Mouse (Mus musculus) cerebral cortex, adult 2 months (tissue): ENCODE data around the gene Asl.

Source experiments
- WGBS: fragments of 180-500 bp; shearing (Covaris S2); methylation state at CpG from one replicate; pipeline ENCODE4 v1.1.7; 2018; 5-methylcytosine and 5-hydroxymethylcytosine counted together

The Asl gene

GRCm38 (mm10) chr5:130046100-130046499, 17.1 kb upstream of the Asl start:
- WGBS, result 88% methylated on average over 7 of the region's 7 CpGs

- WGBS, result 42% methylated on average over 7 of the region's 7 CpGs
Observed at GRCm38 (mm10) chr5:130044201-130044695, 15.2 kb upstream of the Asl start.

GRCm38 (mm10) chr5:130043741-130044140, 14.7 kb upstream of the Asl start:
- 55% methylated on average over 3 of the region's 3 CpGs for WGBS

DNA sequence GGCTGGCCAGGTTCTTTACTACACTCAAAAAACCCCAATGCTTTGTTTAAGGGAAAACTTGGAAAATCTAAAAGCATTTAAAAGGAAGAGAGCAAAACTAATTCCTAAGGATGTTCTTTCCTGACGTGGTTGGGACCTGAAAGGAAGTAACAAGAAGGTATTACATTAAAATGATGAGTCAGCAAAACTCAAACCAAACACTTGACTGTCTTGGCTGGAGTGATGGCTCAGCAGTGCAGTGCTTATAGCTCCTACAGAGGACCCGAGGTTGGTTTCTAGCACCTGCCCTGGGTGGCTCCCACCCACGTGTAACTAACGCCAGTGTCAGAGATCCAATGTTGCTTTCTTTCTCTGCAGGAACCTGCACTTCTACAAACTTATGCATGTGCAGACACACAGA, 12.2 kb upstream of the Asl start:
- WGBS, result 75% methylated on average over 4 of the region's 4 CpGs

GRCm38 (mm10) chr5:130040797-130041196, 11.8 kb upstream of the Asl start:
- WGBS, result 92% methylated on average over 4 of the region's 4 CpGs

GRCm38 (mm10) chr5:130037752-130038455, 8.9 kb upstream of the Asl start:
- 71% methylated on average over 19 of the region's 19 CpGs for WGBS

GRCm38 (mm10) chr5:130036300-130036699, 7.3 kb upstream of the Asl start:
- WGBS, result 72% methylated on average over 2 of the region's 2 CpGs

- WGBS, result 95% methylated on average over 2 of the region's 2 CpGs
Observed at GRCm38 (mm10) chr5:130033869-130034268, 4.8 kb upstream of the Asl start.

DNA sequence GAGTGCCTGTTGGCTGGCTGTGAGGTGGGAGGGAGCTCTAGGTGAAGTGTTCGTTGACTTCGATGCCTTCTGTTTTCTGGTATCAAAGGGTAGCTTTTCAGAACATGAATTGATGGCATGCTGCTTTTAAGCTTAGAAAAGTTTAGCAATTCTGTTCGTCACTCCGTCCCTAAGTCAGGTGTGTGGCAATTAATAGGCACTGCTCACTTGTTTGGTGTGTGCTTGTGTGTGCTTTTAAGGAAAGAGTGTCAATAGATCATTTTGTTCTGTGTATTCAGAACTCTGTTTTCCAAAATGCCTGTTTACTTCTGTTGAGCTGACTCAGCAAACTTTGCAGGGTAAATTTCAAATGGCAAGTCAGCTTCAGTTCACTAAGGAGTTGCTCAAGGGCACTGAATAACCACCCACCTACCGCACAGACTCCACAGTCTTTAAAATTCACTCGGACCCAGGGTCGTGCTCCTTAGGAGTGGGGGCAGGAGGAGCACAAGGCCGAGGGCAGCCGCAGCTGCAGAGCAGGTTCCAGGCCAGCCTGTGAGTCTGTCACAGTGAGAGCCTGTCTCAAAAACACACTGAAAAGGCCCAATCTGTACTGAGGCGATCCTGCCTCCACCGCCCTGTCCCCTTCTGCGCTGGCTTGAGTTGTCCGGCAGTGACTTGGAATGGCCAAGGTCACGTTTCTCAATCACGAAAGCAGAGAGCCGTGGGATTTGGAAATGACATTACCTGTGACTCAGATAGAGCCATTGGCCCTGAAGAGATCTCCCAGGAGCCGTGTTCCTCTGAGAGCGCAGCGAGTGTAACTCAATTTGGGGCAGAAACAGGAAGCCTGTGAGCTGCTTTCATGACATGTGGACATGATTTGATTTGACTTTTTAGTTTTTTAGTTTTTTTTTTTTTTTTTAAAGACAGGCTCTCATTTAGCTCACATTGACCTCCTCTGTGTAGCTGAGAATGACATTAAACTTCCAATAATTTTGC, 2.7 kb upstream of the Asl start:
- WGBS, result 93% methylated on average over 19 of the region's 19 CpGs

- 76% methylated on average over 7 of the region's 7 CpGs for WGBS
Observed at GRCm38 (mm10) chr5:130027696-130028095, 1.4 kb downstream of the Asl start.

GRCm38 (mm10) chr5:130027134-130027533, 1.9 kb downstream of the Asl start:
- WGBS, result 68% methylated on average over 5 of the region's 5 CpGs

GRCm38 (mm10) chr5:130023767-130024539, 5.1 kb downstream of the Asl start:
- whole genome bisulfite sequencing, result under 1% methylated on average over 32 of the region's 32 CpGs

DNA sequence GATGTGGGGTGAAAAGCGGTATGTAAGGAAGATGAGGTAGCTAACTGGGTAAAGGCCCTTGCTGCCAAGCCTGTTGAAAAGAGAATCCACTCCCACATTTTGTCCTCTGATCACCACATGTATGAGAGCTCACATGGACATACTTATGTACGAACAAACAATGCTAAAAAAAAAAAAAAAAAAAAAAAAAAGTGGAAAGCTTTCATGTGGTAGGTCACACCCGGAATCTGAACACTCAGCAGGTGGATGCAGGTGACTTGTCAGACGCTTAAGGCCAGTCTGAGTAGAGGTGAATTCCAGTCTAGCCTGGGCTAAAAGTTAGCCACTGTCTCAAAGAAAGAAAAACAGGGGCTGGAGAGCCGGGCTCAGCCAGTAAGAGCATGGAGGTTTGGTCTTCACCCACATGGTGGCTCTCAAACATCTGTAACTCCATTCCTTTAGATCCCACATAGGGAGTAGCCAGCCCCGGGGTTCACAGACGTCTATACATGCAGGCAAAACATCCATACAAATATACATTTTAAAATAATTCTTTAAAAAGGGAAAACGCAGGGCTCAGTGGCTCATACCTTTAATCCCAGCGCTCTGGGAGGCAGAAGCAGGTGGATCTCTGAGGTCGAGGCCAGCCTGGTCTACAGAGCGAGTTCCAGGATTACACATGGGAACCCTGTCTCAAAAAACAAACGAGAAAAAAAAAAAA, 5.8 kb downstream of the Asl start:
- 35% methylated on average over 12 of the region's 12 CpGs for WGBS

- 90% methylated on average over 7 of the region's 7 CpGs for WGBS
Observed at GRCm38 (mm10) chr5:130022366-130022765, 6.7 kb downstream of the Asl start.

DNA sequence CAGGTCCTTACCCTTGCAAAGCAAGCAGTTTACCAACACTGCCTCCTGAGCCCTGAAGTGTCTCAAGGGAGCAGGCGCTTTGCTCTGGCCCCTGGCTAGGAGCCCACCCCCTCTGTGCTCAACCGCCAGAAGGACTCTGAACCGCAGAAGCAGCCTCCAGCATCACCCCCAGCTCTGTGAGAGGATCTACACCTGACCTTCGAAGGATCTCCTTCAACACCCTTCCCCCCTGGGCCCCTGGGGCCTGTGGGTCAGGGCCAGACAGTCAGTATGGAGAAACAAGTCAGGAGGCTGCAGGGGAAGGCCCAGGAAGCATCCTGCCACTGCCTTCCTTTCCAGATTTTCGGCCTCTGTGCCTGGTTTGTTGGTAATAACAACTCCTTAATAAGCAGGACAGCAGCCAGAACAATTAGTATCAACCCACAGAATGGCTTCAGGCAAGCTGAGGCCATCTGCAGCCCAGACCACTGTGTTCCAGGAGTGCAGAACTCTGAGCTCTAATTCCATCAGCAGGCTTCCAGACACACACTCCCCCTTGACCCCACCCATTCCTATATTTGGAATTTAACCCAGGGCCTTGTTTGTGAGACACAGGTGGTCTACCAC, 7.6 kb downstream of the Asl start:
- WGBS, result 59% methylated on average over 5 of the region's 5 CpGs

GRCm38 (mm10) chr5:130019461-130019860, 9.6 kb downstream of the Asl start:
- 87% methylated on average over 8 of the region's 8 CpGs for WGBS

GRCm38 (mm10) chr5:130015104-130015503, 13.9 kb downstream of the Asl start:
- 97% methylated on average over 3 of the region's 3 CpGs for WGBS

- WGBS, result 97% methylated on average over 5 of the region's 5 CpGs
Observed at GRCm38 (mm10) chr5:130010961-130011360, 18.1 kb downstream of the Asl start.

GRCm38 (mm10) chr5:130009784-130010183, 19.3 kb downstream of the Asl start:
- 92% methylated on average over 4 of the region's 4 CpGs for WGBS

DNA sequence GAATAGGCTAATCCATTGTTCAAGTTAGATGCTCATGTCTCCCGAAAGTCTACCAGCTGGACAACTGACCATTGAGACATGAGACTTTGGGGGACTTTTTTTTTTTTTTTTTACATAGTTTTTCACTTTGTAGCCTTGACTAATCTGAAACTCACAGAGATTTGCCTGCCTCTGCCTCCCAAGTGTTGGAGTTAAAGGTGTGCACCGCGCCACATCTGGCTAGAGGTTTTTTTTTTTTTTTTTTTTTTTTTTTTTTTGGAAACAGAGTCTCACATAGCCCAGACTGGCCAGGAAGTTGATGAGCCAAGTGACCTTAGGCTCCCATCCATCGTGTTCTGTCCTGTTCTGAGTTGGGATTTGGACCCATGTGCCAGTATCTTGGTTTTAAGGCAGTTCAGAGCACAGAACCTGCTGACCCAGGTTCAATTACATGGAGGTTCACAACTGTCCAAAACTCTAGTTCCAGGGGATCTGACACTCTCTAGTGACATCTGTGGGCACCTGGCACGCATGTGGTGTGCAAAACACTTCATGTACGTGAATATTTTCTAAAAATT, 20.9 kb downstream of the Asl start:
- 82% methylated on average over 6 of the region's 6 CpGs for WGBS
